Mouse (Mus musculus) lung, postnatal 0 days (tissue): ENCODE data around the gene Rpn1.
A peak's percentile ranks its signal among the peaks of the same experiment; 100 is the strongest.

Experiments used
- CTCF ChIP-seq: IDR thresholded peaks from 2 replicates; pipeline ENCODE4 v1.5.1; 2016; ENCODE audit warnings: antibody characterized with exemption, mild to moderate bottlenecking
- EP300 ChIP-seq: IDR thresholded peaks from 2 replicates; pipeline ENCODE4 v1.6.1; 2016; ENCODE audit warnings: antibody characterized with exemption, mild to moderate bottlenecking, control low read depth

DNA sequence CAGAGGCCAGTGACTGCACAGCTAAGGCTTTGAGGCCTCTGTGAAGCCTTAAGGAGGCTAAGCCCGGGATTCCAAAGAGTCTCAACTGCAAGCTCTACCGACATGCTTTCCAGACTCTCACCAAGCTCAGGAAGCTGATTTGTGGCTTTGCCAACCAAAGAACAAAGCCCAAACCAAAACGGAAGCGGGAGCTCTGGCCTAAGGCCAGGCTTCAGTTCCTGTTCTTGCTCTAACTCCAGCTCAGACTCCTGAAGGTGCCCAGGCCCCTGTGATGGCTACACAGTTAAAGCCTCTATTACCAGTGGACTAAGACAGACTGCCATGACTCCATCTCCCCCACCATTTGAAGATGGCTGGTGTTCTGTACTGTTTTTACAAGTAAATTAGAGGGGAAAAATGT, 19.2 kb upstream of the Rpn1 start:
- no peak for TF ChIP-seq CTCF
- peak; percentile 58; the same call in 1 of the 2 replicates for TF ChIP-seq EP300
